Mouse (Mus musculus): ENCODE results near the gene Adamts15.

DNA sequence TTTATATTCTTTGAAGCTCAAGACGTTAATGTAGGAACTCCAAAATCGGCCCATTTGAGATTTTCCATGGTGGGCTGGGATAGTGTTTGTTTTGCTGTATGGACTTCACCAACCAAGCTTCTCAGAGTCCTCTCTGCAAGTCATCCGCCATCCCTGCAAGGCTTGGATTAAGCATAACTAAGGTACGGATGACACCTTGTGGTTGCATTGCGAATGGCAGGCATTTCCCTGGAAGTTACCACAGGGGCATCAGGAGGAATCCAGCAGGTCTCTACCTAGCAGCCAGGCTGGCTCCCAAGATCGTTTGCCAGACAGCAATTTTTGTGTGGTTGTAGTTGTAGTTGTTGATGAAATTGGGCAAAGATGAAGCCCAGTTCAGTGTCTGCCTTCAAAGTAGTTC, 18.1 kb upstream of the Adamts15 start:
- no peak for TF ChIP-seq POLR2A (IDR thresholded peaks at IDR 0.05; ENCODE audit: extremely low read depth, insufficient read depth, low read length)
- TF ChIP-seq CTCF (IDR thresholded peaks at IDR 0.05; ENCODE audit: low read depth, low read length): peak; percentile 83
